Mouse (Mus musculus) limb, embryonic 14.5 days (tissue): ENCODE results near the gene Epb41l1. TPM values are rescaled to one million over a fixed set of nuclear protein-coding genes. Genes with fewer than 3 reads are reported as not detected.

Experiments used
- ATAC-seq: fragments of 200-750 bp; cut with Nextera tagmentation; 2 replicates; pipeline ENCODE4 v1.8.0; 2017; ENCODE audit warnings: low read depth, moderate number of reproducible peaks, moderate TSS enrichment; ENCODE audit not compliant: low FRiP score
- DNase-seq: peaks from one replicate; pipeline ENCODE4 v3.0.0-alpha.2; 2015; ENCODE audit warnings: low spot score
- H3K27ac ChIP-seq: fragments of 300-500 bp; sonication (generic); replicated peaks from 2 replicates; pipeline ENCODE4 v1.5.1; 2014; ENCODE audit warnings: low read depth, mild to moderate bottlenecking, low read length, moderate library complexity, mixed read lengths
- H3K27me3 ChIP-seq: fragments of 300-500 bp; sonication (generic); 2 replicates; pipeline ENCODE4 v1.6.1; 2014; ENCODE audit warnings: low read length, mixed read lengths; ENCODE audit not compliant: control insufficient read depth, insufficient read depth
- H3K36me3 ChIP-seq: fragments of 300-500 bp; sonication (generic); 2 replicates; pipeline ENCODE4 v1.6.1; 2014; ENCODE audit warnings: mild to moderate bottlenecking, low read length, moderate library complexity, mixed read lengths; ENCODE audit not compliant: control insufficient read depth, insufficient read depth
- H3K4me1 ChIP-seq: fragments of 300-500 bp; sonication (generic); 2 replicates; pipeline ENCODE4 v1.6.1; 2014; ENCODE audit warnings: antibody characterized with exemption, low read length, mixed read lengths; ENCODE audit not compliant: control insufficient read depth, insufficient read depth
- H3K4me2 ChIP-seq: fragments of 300-500 bp; sonication (generic); replicated peaks from 2 replicates; pipeline ENCODE4 v1.6.1; 2014; ENCODE audit warnings: low read depth, mild to moderate bottlenecking, low read length, moderate library complexity; ENCODE audit not compliant: severe bottlenecking
- H3K4me3 ChIP-seq: fragments of 300-500 bp; sonication (generic); replicated peaks from 2 replicates; pipeline ENCODE4 v1.5.1; 2014; ENCODE audit warnings: low read length
- H3K9ac ChIP-seq: fragments of 300-500 bp; sonication (generic); 2 replicates; pipeline ENCODE4 v1.6.1; 2014; ENCODE audit warnings: mild to moderate bottlenecking, low read depth, low read length, moderate library complexity; ENCODE audit not compliant: severe bottlenecking
- H3K9me3 ChIP-seq: fragments of 300-500 bp; sonication (generic); 2 replicates; pipeline ENCODE4 v1.6.1; 2016; ENCODE audit warnings: low read length; ENCODE audit not compliant: control insufficient read depth
- POLR2A ChIP-seq: fragments of 200-500 bp; IDR thresholded peaks from 2 replicates; pipeline ENCODE4 v1.8.0; 2012; ENCODE audit warnings: inconsistent platforms, mild to moderate bottlenecking, moderate library complexity, borderline replicate concordance; ENCODE audit not compliant: insufficient read depth, insufficient read length; ENCODE audit errors: extremely low read depth
- WGBS: fragments of 180-500 bp; shearing (Covaris S2); extraction: QIAGEN DNeasy Blood & Tissue Kit; methylation state at CpG from one replicate; pipeline ENCODE4 v1.1.7; 2014; 5-methylcytosine and 5-hydroxymethylcytosine counted together
- polyA plus RNA-seq, 2 experiments: library from polyadenylated mRNA; depleted of rRNA in 1 of 2; stranded (reverse) in 1 of 2; unstranded in 1 of 2; fragments of >200 nt; fragmentation: Nextera tagmentation in 1 of 2; extraction: Ambion mirVana in 1 of 2; gene quantifications; 2 replicates each; pipeline versions ENCODE4 v1.2.1 to v1.2.3; 2012 to 2014

The Epb41l1 gene
- polyA plus RNA-seq, 2 experiments = 5.0 to 37.0 TPM

DNA sequence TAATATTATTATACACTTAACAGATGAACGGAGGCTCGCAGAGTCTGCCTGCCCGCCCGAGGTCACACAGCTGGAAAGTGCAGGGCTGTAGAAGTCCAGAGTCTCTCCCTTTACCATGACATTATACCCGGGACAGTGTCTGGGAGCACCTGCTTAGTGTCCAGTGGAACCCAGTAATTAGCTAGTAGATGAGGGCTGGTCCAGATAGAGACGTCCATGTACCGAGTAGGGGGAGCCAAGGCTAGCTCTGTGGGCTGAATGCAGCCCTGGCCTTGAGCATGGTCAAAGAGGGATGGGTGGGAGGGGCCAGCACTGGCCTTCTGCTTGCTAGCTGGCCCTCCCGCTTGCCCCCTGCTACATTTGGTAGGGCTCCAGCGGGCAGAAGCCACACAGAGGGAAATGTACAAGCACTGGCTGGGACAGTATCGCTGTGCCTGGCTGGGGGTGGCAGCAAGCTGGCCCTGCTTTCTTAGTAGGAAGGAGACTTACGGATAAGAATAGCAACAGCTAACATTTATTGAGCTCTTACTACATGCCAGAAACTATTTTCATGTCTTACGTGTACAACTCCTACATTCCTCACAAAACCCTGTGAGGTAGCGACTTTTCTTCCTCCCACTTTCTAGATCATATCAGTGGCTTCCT is 57.5 kb downstream of the Epb41l1 start:
- Histone ChIP-seq H3K36me3 (no peaks in the 10 kb centered on the region), H3K9me3 (no peaks in the 10 kb centered on the region), H3K27ac (no peak overlapping the region), H3K4me3 (no peak overlapping the region), H3K4me1 (peaks cover 23% of the 10 kb centered on the region), H3K9ac (no peak overlapping the region), H3K4me2 (no peak overlapping the region; the same call in 1 of the 2 replicates), H3K27me3 (no peaks in the 10 kb centered on the region)
- 84% methylated on average over 13 of the region's 13 CpGs for WGBS
- DNase-seq (no peak), ATAC-seq (no peak)
- TF ChIP-seq POLR2A = no peak

DNA sequence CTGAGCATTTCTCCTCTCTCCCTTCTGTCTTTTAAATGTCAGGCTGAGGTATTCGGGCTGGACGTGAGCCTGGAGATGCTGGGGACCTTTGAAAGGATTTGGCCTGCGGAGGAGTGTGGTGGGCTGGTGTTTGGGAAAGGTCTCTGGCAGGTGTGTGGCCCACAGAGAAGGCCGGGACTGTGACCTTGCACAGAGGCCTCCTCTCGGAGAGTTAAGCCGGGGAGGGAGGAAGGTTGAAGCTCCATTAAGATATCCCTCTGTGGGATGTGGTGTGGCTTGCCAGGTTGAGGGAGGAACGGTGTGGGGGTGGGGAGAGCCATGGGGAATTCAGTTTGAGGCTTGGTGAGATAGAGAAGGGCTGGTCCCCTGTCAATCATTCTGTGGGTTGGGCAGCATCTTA is 59.1 kb downstream of the Epb41l1 start:
- no peak for TF ChIP-seq POLR2A

GRCm38 (mm10) chr2:156480267-156480666 is 59.6 kb downstream of the Epb41l1 start:
- TF ChIP-seq POLR2A = no peak
- ATAC-seq = no peak
- Histone ChIP-seq H3K4me1 (peaks cover 11% of the 10 kb centered on the region), H3K27ac (no peak overlapping the region), H3K4me2 (no peak overlapping the region), H3K27me3 (no peaks in the 10 kb centered on the region), H3K9ac (no peak overlapping the region), H3K36me3 (no peaks in the 10 kb centered on the region), H3K9me3 (no peaks in the 10 kb centered on the region), H3K4me3 (no peak overlapping the region)
- DNase-seq = no peak
- 86% methylated on average over 7 of the region's 7 CpGs for WGBS

More for the DNA sequence above, 59.1 kb downstream of the Epb41l1 start:
- Histone ChIP-seq H3K9me3 (no peaks in the 10 kb centered on the region), H3K27ac (no peak overlapping the region), H3K4me3 (no peak overlapping the region), H3K9ac (no peak overlapping the region), H3K4me1 (peaks cover 15% of the 10 kb centered on the region), H3K4me2 (no peak overlapping the region), H3K27me3 (no peaks in the 10 kb centered on the region), H3K36me3 (no peaks in the 10 kb centered on the region)
- WGBS = 77% methylated on average over 7 of the region's 7 CpGs
- DNase-seq = no peak
- no peak for ATAC-seq

GRCm38 (mm10) chr2:156482299-156482698 is 61.6 kb downstream of the Epb41l1 start:
- WGBS = 28% methylated on average over 13 of the region's 13 CpGs
- H3K9me3 ChIP-seq = no peaks in the 10 kb centered on the region
- no peak overlapping the region for H3K4me2 ChIP-seq
- H3K9ac ChIP-seq = no peak overlapping the region
- no peak for TF ChIP-seq POLR2A
- H3K36me3 ChIP-seq = no peaks in the 10 kb centered on the region
- peak; percentile 36 for DNase-seq
- 0 out of 2 replicates have a peak, but pooled peaks cover 1% of the 10 kb centered on the region for H3K4me1 ChIP-seq
- no peak overlapping the region for H3K27ac ChIP-seq
- no peak overlapping the region for H3K4me3 ChIP-seq
- ATAC-seq = no peak
- no peaks in the 10 kb centered on the region for H3K27me3 ChIP-seq

DNA sequence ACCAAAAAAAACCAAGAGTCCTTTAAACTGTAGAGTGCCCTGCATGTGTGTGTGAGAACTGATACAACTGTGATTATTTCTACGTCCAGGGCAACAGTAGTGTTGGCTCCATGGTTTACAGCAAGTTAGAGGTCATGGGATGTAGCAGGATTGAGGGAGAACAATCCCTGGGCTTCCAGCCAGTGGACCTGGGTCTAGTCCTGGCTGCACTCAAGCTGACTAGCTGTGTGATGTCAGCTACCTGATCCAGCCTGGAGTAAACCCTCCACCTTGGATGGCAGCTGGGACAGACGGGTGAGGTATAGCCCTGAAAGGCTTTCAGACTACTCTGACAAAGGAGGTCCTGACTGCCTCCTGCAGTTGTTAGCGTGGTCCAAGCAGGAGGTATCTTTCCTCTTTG is 62.1 kb downstream of the Epb41l1 start:
- H3K9ac ChIP-seq = no peak overlapping the region
- WGBS = 84% methylated on average over 3 of the region's 3 CpGs
- no peak for ATAC-seq

More for the DNA sequence above, 62.1 kb downstream of the Epb41l1 start:
- H3K4me2 ChIP-seq = no peak overlapping the region
- H3K4me1 ChIP-seq = no peaks in the 10 kb centered on the region
- no peaks in the 10 kb centered on the region for H3K9me3 ChIP-seq
- H3K4me3 ChIP-seq = no peak overlapping the region
- H3K36me3 ChIP-seq = no peaks in the 10 kb centered on the region
- DNase-seq = no peak
- no peak for TF ChIP-seq POLR2A
- no peaks in the 10 kb centered on the region for H3K27me3 ChIP-seq
- no peak overlapping the region for H3K27ac ChIP-seq
